Mouse (Mus musculus): ENCODE results near the gene Ccnd3.

Ccnd3 gene

DNA sequence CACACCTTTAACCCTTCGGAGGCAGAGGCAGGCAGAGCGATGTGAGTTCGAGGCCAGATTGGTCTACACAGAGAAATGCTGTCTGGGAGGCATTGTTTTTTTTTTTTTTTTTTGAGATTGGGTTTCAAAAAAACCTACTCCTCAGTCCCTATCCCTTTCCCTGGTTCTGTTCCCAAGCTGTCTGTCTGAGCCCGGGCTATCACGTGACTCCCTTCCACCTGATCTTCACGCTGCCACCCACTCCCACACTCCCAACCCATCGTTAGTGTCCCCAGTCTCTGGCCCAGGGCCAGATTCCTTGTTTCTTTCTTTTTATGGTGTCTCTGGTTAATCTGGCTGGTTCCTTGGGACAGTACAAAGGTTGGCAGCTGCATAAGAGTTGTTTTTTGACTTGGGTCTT lies 46.2 kb downstream of the Ccnd3 start:
- DNase-seq (ENCODE audit: low spot score): no peak

- no peak for DNase-seq (ENCODE audit: low spot score)
Observed at GRCm38 (mm10) chr17:47552994-47553393, 48.1 kb downstream of the Ccnd3 start.

DNA sequence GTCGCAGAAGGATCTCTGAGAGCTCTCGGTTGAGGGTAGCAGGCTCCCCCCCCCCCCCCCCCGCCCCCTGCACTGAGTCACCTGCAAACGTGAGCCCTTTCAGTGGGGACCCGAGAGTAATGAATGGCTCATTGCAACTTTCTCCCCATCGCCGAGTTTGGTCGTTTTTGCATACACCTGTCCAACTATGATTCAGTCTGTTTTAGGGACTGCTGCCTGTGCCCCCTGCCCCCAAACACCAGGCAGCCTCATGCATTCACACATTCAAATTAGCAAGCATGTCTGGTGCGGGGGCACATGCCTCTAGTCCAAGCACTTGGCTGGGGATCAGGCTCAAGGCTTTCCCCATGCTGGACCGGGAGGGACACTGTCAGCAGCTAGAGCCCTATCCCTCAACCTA lies 49.8 kb downstream of the Ccnd3 start:
- DNase-seq (ENCODE audit: low spot score): no peak

- DNase-seq (ENCODE audit: low spot score): no peak
Observed at GRCm38 (mm10) chr17:47557179-47557578, 52.3 kb downstream of the Ccnd3 start.

GRCm38 (mm10) chr17:47559726-47560125 lies 54.9 kb downstream of the Ccnd3 start:
- DNase-seq (ENCODE audit: low spot score): no peak

- DNase-seq (ENCODE audit: low spot score): no peak
Observed at GRCm38 (mm10) chr17:47562875-47563274, 58.0 kb downstream of the Ccnd3 start.

- no peak for DNase-seq (ENCODE audit: low spot score)
Observed at GRCm38 (mm10) chr17:47564612-47565011, 59.8 kb downstream of the Ccnd3 start.

DNA sequence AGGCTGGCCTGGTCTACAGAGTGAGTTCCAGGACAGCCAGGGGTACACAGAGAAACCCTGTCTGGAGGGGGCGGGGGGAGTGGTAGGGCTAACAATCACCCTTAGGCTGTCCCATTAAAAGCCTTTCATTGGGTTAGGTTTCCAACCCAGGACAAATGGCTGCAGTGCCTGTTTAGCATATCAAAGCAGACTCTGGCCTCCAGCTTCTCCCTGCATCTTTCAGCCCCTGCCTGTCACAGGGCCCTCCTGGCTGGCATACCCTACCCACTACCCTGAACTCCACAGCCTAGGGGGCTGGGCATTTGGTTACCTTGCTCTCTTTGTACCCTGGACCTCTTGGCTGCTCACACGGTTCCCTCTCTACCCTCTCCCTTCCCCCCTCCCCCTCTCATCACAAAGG lies 61.3 kb downstream of the Ccnd3 start:
- no peak for DNase-seq (ENCODE audit: low spot score)

- no peak for DNase-seq (ENCODE audit: low spot score)
Observed at GRCm38 (mm10) chr17:47567271-47567670, 62.4 kb downstream of the Ccnd3 start.

GRCm38 (mm10) chr17:47568389-47568788 lies 63.5 kb downstream of the Ccnd3 start:
- DNase-seq (ENCODE audit: low spot score): no peak

- DNase-seq (ENCODE audit: low spot score): no peak
Observed at GRCm38 (mm10) chr17:47568951-47569527, 64.2 kb downstream of the Ccnd3 start.

GRCm38 (mm10) chr17:47571621-47572020 lies 66.8 kb downstream of the Ccnd3 start:
- DNase-seq (ENCODE audit: low spot score): peak; percentile 5

- DNase-seq (ENCODE audit: low spot score): no peak
Observed at GRCm38 (mm10) chr17:47572436-47572835, 67.6 kb downstream of the Ccnd3 start.

DNA sequence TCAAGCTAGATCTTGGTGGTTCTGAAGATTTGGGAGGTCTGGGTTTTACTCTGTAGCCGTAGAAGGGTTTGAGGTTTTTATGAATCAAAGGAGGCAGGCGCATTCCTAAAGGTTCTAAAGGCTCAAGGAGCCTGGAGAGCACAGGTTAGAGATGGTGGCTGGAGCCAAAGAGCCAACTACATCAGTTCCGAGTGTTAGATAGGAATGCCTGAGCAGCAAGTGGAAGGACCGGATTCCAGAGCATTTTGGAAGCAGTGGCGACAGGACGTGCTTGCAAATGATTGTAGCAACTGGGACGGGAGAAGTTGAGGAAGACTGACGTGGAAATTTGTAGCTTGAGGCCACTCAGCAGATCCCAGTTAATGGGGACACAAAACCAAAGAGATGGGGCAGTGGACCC lies 69.2 kb downstream of the Ccnd3 start:
- DNase-seq (ENCODE audit: low spot score): no peak

DNA sequence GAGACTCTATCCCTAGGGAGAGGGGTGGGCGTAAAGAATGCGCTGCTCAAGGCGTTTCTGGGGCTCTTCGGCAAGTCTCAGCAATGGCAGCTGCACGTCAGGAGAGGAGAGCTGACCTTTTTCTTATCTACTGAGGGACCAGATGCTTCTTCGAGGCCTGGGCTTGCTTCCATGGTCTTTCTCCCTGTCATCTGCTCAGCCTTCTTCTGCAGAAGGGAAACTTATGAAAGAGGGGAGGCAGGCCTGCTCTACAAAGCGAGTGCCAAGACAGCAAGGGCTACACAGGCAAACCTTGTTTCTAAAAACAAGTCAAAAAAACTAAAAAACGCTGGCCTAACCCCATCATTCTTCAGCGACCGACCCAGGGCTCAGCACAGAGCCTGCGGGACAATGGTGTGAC lies 70.0 kb downstream of the Ccnd3 start:
- DNase-seq (ENCODE audit: low spot score): no peak

- no peak for DNase-seq (ENCODE audit: low spot score)
Observed at GRCm38 (mm10) chr17:47578655-47579054, 73.8 kb downstream of the Ccnd3 start.

DNA sequence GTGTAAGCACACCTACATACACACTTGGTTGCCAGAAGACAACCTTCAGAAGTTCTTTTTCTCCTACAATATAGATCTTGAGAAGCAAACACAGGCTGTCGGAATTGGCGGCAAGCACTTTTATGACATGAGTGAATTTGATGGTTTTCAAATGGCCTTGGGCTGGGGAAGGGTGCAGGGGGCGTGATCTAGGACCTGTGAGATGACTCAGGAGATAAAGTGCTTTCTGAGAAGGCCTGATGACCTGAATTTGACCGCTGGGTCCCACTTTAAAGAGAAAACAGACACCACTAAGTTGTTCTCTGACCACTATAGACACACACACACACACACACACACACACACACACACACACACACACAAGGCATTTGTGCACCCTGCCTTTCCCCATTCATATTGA lies 76.1 kb downstream of the Ccnd3 start:
- no peak for DNase-seq (ENCODE audit: low spot score)

DNA sequence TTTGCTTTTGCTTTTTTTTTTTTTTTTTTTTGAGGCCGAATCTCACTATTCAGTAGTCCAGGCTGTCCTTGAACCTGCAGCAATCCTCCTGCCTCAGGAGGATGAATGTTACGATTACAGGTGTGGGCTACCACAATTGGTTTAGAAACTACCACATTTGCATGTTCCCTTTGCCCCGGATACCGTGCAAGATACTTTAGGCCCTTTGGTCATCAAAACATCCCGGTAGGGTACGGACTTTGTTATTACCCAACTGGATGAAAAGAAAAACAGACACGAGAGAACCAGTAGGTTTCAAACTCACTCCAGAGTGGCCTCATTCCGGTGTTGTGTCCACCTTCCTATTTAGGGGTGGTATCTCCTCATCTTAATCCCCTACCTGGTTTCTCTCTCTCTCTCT lies 83.7 kb downstream of the Ccnd3 start:
- no peak for DNase-seq (ENCODE audit: low spot score)

DNA sequence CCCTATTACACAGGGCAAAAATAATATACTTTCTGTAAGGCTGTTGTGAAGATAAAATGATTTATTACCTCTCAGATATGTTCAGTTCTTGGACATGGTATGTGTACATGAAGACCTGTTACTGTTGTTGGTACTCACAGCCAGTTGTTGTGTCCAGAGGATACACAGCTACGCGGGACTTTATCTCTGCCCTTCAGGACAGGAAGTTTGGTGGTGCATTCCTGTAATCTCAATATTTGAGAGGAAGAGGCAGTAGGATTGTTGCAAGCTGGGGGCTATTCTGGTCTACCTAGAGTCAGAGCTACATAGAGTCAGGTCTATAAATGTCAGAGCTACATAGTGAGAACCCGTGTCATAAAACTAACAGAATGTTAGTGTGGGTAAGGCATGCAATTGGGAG lies 86.2 kb downstream of the Ccnd3 start:
- no peak for DNase-seq (ENCODE audit: low spot score)

DNA sequence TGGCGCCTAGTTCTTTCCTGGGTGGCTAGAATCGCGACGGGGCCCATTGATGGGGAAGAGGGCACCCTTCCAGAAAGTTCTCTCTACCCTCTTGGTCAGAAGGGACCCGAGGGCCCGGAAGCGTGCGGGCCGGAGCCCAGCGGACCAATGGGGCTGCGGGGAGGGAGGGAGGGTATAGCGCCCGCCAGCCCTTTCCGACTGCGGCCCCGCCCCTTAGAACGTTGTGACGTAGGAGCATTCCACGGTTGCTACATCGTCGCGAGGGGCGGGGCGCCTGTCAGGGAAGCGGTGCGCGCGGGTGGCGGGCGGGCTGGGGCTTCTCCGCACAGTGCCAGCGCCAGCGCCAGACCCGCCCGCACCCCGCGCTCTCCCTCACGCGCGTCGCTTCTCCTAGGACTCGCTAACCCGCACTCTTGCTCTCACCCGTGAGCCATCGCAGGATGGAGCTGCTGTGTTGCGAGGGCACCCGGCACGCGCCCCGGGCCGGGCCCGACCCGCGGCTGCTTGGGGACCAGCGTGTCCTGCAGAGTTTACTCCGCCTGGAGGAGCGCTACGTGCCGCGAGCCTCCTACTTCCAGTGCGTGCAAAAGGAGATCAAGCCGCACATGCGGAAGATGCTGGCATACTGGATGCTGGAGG lies 88.5 kb downstream of the Ccnd3 start:
- DNase-seq (ENCODE audit: low spot score): peak; percentile 96

DNA sequence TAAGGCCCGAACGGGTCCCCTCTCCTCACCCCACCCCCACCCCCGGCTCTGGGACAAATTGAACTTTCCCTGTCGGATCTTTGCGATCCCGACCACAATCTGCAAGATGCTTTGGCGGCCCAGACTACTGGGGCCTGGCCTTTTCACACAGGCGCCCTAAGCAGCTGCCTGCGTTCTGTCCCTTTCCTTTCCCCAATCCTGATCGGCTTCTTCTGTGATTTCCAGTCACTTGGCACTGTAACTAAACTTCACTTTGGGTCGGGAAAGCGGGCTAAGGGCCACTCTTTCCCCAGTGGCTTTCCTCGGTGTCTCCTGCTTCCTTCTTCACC lies 89.0 kb downstream of the Ccnd3 start:
- no peak for DNase-seq (ENCODE audit: low spot score)

DNA sequence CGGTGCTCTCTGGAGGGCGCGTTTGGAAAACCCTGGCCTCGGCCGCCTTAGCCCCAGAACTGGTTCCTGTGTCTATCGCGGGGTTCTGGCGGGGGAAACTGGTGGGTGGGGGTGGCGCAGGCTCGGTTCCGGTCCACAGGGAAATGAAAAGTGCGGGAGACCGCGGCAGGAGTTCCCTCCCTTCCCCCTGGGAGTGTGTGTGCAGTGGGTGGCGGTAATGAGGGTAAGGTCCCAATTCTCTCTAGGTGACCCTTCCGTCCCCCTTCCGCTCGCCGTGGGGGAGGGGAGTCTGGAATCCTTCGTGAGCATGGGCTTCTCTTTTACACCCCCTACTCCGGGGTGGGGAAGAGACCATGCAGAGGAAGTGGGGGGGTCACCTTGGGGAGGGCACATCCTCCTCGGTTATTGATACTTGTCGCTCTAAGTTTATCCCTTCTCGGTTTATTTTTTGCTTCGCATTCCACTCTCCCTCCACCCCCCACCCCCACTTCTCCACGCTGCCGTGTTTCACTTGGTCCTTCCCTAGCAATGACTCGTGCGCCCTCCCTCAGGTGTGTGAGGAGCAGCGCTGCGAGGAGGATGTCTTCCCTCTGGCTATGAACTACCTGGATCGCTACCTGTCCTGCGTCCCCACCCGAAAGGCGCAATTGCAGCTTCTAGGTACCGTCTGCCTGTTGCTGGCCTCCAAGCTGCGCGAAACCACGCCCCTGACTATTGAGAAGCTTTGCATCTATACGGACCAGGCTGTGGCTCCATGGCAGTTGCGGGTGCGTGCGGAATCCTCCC lies 89.5 kb downstream of the Ccnd3 start:
- peak; percentile 50 for DNase-seq (ENCODE audit: low spot score)

DNA sequence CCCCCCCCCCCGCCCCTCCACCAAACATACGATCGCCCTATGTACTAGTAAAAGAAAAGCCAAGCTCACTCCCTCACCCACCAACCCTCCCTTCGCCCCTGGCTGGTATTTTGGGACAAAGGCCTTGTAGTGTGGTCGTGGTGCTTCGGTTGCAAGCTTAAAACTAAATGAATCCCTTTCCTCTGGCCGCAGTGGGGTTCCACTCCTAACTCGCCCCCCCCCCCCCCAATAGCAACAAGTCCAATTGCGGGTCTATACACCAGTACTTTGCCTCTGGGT lies 90.1 kb downstream of the Ccnd3 start:
- peak; percentile 38 for DNase-seq (ENCODE audit: low spot score)

Data from retina, embryonic 14.5 days (tissue).